Mouse (Mus musculus) G1E (cell line): ENCODE results near the gene Tmem40. TPM values are rescaled to one million over a fixed set of nuclear protein-coding genes. Genes with fewer than 3 reads are reported as not detected.

Experiments
- ATAC-seq: 2 replicates; pipeline ENCODE4 v1.8.0; 2016; ENCODE audit warnings: mild to moderate bottlenecking; ENCODE audit not compliant: insufficient number of reproducible peaks, poor library complexity, low FRiP score, severe bottlenecking; ENCODE audit errors: extremely low read depth
- DNase-seq: peaks from one replicate; pipeline ENCODE4 v3.0.0; 2012; ENCODE audit warnings: low spot score
- H3K27me3 ChIP-seq: 2 replicates; pipeline ENCODE4 v1.6.1; 2012; ENCODE audit warnings: mild to moderate bottlenecking, low read length, inconsistent platforms; ENCODE audit not compliant: insufficient read depth
- H3K36me3 ChIP-seq: replicated peaks from 2 replicates; pipeline ENCODE3; 2012; ENCODE audit warnings: mild to moderate bottlenecking, inconsistent platforms
- H3K4me1 ChIP-seq: 2 replicates; pipeline ENCODE4 v1.6.1; 2012; ENCODE audit warnings: low read depth, low read length, inconsistent platforms, mixed read lengths; ENCODE audit not compliant: insufficient read depth
- H3K4me3 ChIP-seq: 2 replicates; pipeline ENCODE4 v1.5.1; 2012; ENCODE audit warnings: low read depth, mild to moderate bottlenecking, inconsistent platforms, low read length, moderate library complexity, mixed read lengths
- H3K9me3 ChIP-seq: replicated peaks from 2 replicates; pipeline ENCODE4 v1.6.1; 2012; ENCODE audit warnings: inconsistent platforms
- CTCF ChIP-seq: IDR thresholded peaks from 2 replicates; pipeline ENCODE4 v1.5.1; 2012; ENCODE audit warnings: low read depth, low read length, inconsistent platforms, mixed read lengths
- GATA1 ChIP-seq: IDR thresholded peaks from 2 replicates; pipeline ENCODE4 v1.6.1; 2012; ENCODE audit warnings: borderline replicate concordance, low read length, inconsistent platforms, mixed read lengths
- GATA2 ChIP-seq: IDR thresholded peaks from 2 replicates; pipeline ENCODE4 v1.6.1; 2012; ENCODE audit warnings: low read depth, low read length, inconsistent platforms, borderline replicate concordance
- POLR2AphosphoS5 ChIP-seq: IDR thresholded peaks from 2 replicates; pipeline ENCODE4 v1.6.1; 2012; ENCODE audit warnings: low read depth, low read length, inconsistent platforms; ENCODE audit not compliant: insufficient replicate concordance
- TAL1 ChIP-seq: conservative IDR thresholded peaks from 2 replicates; pipeline ENCODE4 v1.6.1; 2012; ENCODE audit warnings: low read depth, low read length, inconsistent platforms, mixed read lengths
- polyA plus RNA-seq: library from polyadenylated mRNA; stranded (reverse); fragments of >175 nt; gene quantifications from 2 replicates; pipeline ENCODE4 v1.2.3, GENCODE M21; 2012
- total RNA-seq, 2 experiments: library from RNA; stranded (forward) in 1 of 2; stranded (reverse) in 1 of 2; fragments of 200-1000 nt in 1 of 2; fragments of >200 nt in 1 of 2; fragmentation: Nextera tagmentation in 1 of 2; gene quantifications; 2 replicates each; pipeline ENCODE4 v1.2.3; 2014 to 2017

Tmem40 gene
- total and polyA plus RNA-seq, 3 experiments, result 1.8 to 14.6 (median 2.8) TPM

- Histone ChIP-seq H3K27me3 (no peaks in the 10 kb centered on the region), H3K9me3 (no peaks in the 10 kb centered on the region), H3K4me3 (no peak overlapping the region), H3K4me1 (no peaks in the 10 kb centered on the region; the same call in 1 of the 2 replicates), H3K36me3 (peaks cover 89% of the 10 kb centered on the region)
- ATAC-seq (no peak), DNase-seq (no peak)
- TF ChIP-seq POLR2AphosphoS5 (no peak), TAL1 (no peak), GATA2 (no peak), GATA1 (no peak), CTCF (no peak)
These were observed 20.6 kb upstream of the Tmem40 start for GRCm38 (mm10) chr6:115782781-115783180.

GRCm38 (mm10) chr6:115776363-115776762 is 14.2 kb upstream of the Tmem40 start:
- Histone ChIP-seq H3K36me3 (peaks cover 29% of the 10 kb centered on the region), H3K4me1 (peaks cover 31% of the 10 kb centered on the region), H3K4me3 (no peak overlapping the region), H3K9me3 (no peaks in the 10 kb centered on the region; the same call in 1 of the 2 replicates), H3K27me3 (no peaks in the 10 kb centered on the region)
- DNase-seq (no peak), ATAC-seq (no peak)
- no peak for TF ChIP-seq CTCF
- no peak for TF ChIP-seq TAL1
- TF ChIP-seq POLR2AphosphoS5, result no peak
- TF ChIP-seq GATA2, result no peak
- no peak for TF ChIP-seq GATA1

GRCm38 (mm10) chr6:115775838-115776237 is 13.6 kb upstream of the Tmem40 start:
- DNase-seq (no peak), ATAC-seq (no peak)
- no peaks in the 10 kb centered on the region; the same call in 1 of the 2 replicates for H3K9me3 ChIP-seq
- peaks cover 31% of the 10 kb centered on the region for H3K4me1 ChIP-seq
- TF ChIP-seq GATA1 (no peak), CTCF (no peak), GATA2 (no peak), TAL1 (no peak), POLR2AphosphoS5 (no peak)
- peaks cover 24% of the 10 kb centered on the region for H3K36me3 ChIP-seq
- no peaks in the 10 kb centered on the region for H3K27me3 ChIP-seq
- no peak overlapping the region for H3K4me3 ChIP-seq

GRCm38 (mm10) chr6:115774501-115774921 is 12.3 kb upstream of the Tmem40 start, which contains the start of gene Cand2:
TSS of gene Cand2 (plus strand) at chr6:115774538.
- ATAC-seq (0 out of 2 replicates have a peak, but pooled peaks have one; percentile 10), DNase-seq (peak; percentile 78)
- Histone ChIP-seq H3K9me3 (no peaks in the 10 kb centered on the region; the same call in 1 of the 2 replicates), H3K36me3 (peaks cover 13% of the 10 kb centered on the region), H3K4me3 (peak within 1 kb of the TSS; percentile 78), H3K4me1 (peaks cover 31% of the 10 kb centered on the region), H3K27me3 (no peaks in the 10 kb centered on the region)
- TF ChIP-seq CTCF (no peak), TAL1 (no peak), GATA1 (no peak), POLR2AphosphoS5 (no peak), GATA2 (no peak)

GRCm38 (mm10) chr6:115773966-115774413 is 11.8 kb upstream of the Tmem40 start:
- peak; percentile 45 for DNase-seq

GRCm38 (mm10) chr6:115772604-115773003 is 10.4 kb upstream of the Tmem40 start:
- no peaks in the 10 kb centered on the region; the same call in 1 of the 2 replicates for H3K9me3 ChIP-seq
- DNase-seq (no peak), ATAC-seq (no peak)
- peaks cover 31% of the 10 kb centered on the region for H3K4me1 ChIP-seq
- no peaks in the 10 kb centered on the region for H3K27me3 ChIP-seq
- no peak overlapping the region for H3K4me3 ChIP-seq
- TF ChIP-seq POLR2AphosphoS5 (no peak), GATA2 (no peak)
- peaks cover under 1% of the 10 kb centered on the region for H3K36me3 ChIP-seq

More at GRCm38 (mm10) chr6:115773966-115774413, 11.8 kb upstream of the Tmem40 start:
- Histone ChIP-seq H3K27me3 (no peaks in the 10 kb centered on the region), H3K36me3 (peaks cover 11% of the 10 kb centered on the region), H3K9me3 (no peaks in the 10 kb centered on the region; the same call in 1 of the 2 replicates), H3K4me3 (peak overlapping the region; percentile 71), H3K4me1 (peaks cover 31% of the 10 kb centered on the region)
- ATAC-seq, result no peak
- TF ChIP-seq CTCF (no peak), POLR2AphosphoS5 (no peak), GATA1 (no peak), TAL1 (no peak), GATA2 (no peak)
